Mouse (Mus musculus): ENCODE data around the gene Frk. TPM values are rescaled to one million over a fixed set of nuclear protein-coding genes. Genes with fewer than 3 reads are reported as not detected.

Gene Frk
- total RNA-seq, 1 experiment: 1.7 TPM

DNA sequence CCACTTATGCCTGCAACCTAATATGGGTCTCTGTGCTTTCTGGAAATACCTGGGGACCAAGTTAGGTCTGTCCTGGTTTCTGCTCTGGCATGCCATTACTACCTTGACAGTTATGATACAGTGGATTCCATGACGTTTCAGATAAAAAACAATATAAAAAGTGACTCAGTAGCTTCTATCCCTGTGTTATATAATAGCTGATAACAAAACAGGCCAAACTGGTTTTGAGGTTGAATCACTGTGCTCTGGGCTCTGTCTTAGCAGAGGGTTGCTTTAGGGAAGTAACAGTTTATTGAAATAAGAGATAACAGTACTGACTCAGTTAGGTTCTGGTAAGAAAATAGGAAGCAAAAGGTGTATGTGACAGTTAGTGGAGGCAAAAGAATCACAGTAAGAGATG is 25.4 kb downstream of the Frk start:
- in situ Hi-C loops (cut with MboI; ENCODE audit: low sequenced_read_pairs in 2 of 2, unreplicated experiment in 2 of 2): no loop called here

DNA sequence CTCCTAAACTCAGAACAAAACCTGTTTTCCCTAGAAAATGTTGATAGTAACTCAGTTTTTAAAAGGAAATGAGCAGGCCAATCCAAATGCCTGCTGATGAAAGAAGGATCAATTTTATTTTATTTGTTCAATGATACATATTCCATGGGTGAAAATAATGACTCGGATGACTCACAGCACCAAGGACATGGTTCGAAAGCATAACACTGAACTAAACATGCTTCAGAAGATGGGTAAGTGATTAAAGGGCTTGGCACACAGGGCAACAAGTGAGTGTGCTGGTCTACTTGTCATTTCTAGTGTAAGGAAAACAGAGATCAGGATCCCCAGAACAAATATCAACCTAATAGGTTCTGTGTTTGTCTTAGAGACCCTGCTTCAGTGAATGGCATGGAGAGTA is 26.1 kb downstream of the Frk start:
- Histone ChIP-seq H3K4me3 (ENCODE audit: insufficient read depth in 1 of 2, low read depth in 1 of 2, low read length in 2 of 2, poor library complexity in 1 of 2, severe bottlenecking in 1 of 2) (no peak overlapping the region), H3K4me1 (ENCODE audit: control insufficient read depth in 2 of 2, insufficient read depth in 2 of 2, low read length in 2 of 2, poor library complexity in 1 of 2) (no peaks in the 10 kb centered on the region), H3K9ac (ENCODE audit: insufficient read depth, low read depth, low read length, poor library complexity, severe bottlenecking) (no peak overlapping the region), H3K9me3 (ENCODE audit: control insufficient read depth, insufficient read depth, low read depth, low read length) (no peaks in the 10 kb centered on the region), H3K36me3 (ENCODE audit: control insufficient read depth, insufficient read depth, low read length, poor library complexity, severe bottlenecking) (no peaks in the 10 kb centered on the region), H3K27ac (ENCODE audit: insufficient read depth, low read depth, low read length, poor library complexity, severe bottlenecking) (no peak overlapping the region)
- DNase-seq (ENCODE audit: low read depth, low spot score): no peak
- in situ Hi-C loops (cut with MboI; ENCODE audit: low sequenced_read_pairs in 2 of 2, unreplicated experiment in 2 of 2): no loop called here
- no peak for TF ChIP-seq HCFC1 (IDR thresholded peaks at IDR 0.05; ENCODE audit: borderline replicate concordance, insufficient read depth, low read length)
- no peak for TF ChIP-seq ZNF384 (IDR thresholded peaks at IDR 0.05; ENCODE audit: low read depth, low read length)
- TF ChIP-seq ZC3H11A (IDR thresholded peaks at IDR 0.05; ENCODE audit: borderline replicate concordance, low read depth, low read length): no peak
- TF ChIP-seq MAFK (IDR thresholded peaks at IDR 0.05; ENCODE audit: insufficient read depth, low read depth, low read length): no peak
- no peak for TF ChIP-seq CHD2 (IDR thresholded peaks at IDR 0.05; ENCODE audit: low read depth, low read length)

More for the DNA sequence above, 25.4 kb downstream of the Frk start:
- H3K36me3 ChIP-seq (ENCODE audit: control insufficient read depth, insufficient read depth, low read length, poor library complexity, severe bottlenecking): no peaks in the 10 kb centered on the region
- no peak for DNase-seq (ENCODE audit: low read depth, low spot score)
- H3K4me1 ChIP-seq (ENCODE audit: control insufficient read depth in 2 of 2, insufficient read depth in 2 of 2, low read length in 2 of 2, poor library complexity in 1 of 2): no peaks in the 10 kb centered on the region
- no peak overlapping the region for H3K9ac ChIP-seq (ENCODE audit: insufficient read depth, low read depth, low read length, poor library complexity, severe bottlenecking)
- TF ChIP-seq ZC3H11A (IDR thresholded peaks at IDR 0.05; ENCODE audit: borderline replicate concordance, low read depth, low read length) (no peak), HCFC1 (IDR thresholded peaks at IDR 0.05; ENCODE audit: borderline replicate concordance, insufficient read depth, low read length) (no peak), ZNF384 (IDR thresholded peaks at IDR 0.05; ENCODE audit: low read depth, low read length) (no peak), CHD2 (IDR thresholded peaks at IDR 0.05; ENCODE audit: low read depth, low read length) (no peak)
- H3K9me3 ChIP-seq (ENCODE audit: control insufficient read depth, insufficient read depth, low read depth, low read length): no peaks in the 10 kb centered on the region
- no peak overlapping the region for H3K4me3 ChIP-seq (ENCODE audit: insufficient read depth in 1 of 2, low read depth in 1 of 2, low read length in 2 of 2, poor library complexity in 1 of 2, severe bottlenecking in 1 of 2)
- no peak overlapping the region for H3K27ac ChIP-seq (ENCODE audit: insufficient read depth, low read depth, low read length, poor library complexity, severe bottlenecking)

DNA sequence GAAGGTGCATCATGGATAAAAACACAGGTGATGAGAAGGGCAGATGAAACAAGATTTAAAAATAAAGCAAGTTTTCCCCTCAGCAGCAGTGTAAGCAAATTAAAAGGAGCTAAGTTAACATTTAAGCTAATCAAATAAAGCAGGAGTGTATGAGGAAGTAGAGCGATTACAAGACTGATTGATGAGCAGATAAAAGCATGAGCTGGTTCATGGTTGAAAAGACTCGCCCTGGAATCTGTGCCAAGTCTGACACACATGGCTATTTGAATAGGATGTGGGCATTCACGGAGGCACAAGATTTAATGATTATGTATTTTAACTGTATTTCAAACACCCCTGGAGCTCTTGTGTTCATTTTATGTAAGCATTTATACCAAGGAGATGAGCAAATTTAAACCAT is 28.0 kb downstream of the Frk start:
- Histone ChIP-seq H3K9me3 (ENCODE audit: control insufficient read depth, insufficient read depth, low read depth, low read length) (no peaks in the 10 kb centered on the region), H3K36me3 (ENCODE audit: control insufficient read depth, insufficient read depth, low read length, poor library complexity, severe bottlenecking) (no peaks in the 10 kb centered on the region), H3K4me3 (ENCODE audit: insufficient read depth in 1 of 2, low read depth in 1 of 2, low read length in 2 of 2, poor library complexity in 1 of 2, severe bottlenecking in 1 of 2) (no peak overlapping the region), H3K27ac (ENCODE audit: insufficient read depth, low read depth, low read length, poor library complexity, severe bottlenecking) (no peak overlapping the region), H3K9ac (ENCODE audit: insufficient read depth, low read depth, low read length, poor library complexity, severe bottlenecking) (no peak overlapping the region), H3K4me1 (ENCODE audit: control insufficient read depth in 2 of 2, insufficient read depth in 2 of 2, low read length in 2 of 2, poor library complexity in 1 of 2) (no peaks in the 10 kb centered on the region)
- no peak for TF ChIP-seq HCFC1 (IDR thresholded peaks at IDR 0.05; ENCODE audit: borderline replicate concordance, insufficient read depth, low read length)
- TF ChIP-seq CHD2 (IDR thresholded peaks at IDR 0.05; ENCODE audit: low read depth, low read length): no peak
- TF ChIP-seq ZC3H11A (IDR thresholded peaks at IDR 0.05; ENCODE audit: borderline replicate concordance, low read depth, low read length): no peak
- TF ChIP-seq ZNF384 (IDR thresholded peaks at IDR 0.05; ENCODE audit: low read depth, low read length): no peak
- no peak for TF ChIP-seq MAFK (IDR thresholded peaks at IDR 0.05; ENCODE audit: insufficient read depth, low read depth, low read length)
- DNase-seq (ENCODE audit: low read depth, low spot score): no peak
- in situ Hi-C loops (cut with MboI; ENCODE audit: low sequenced_read_pairs in 2 of 2, unreplicated experiment in 2 of 2): no loop called here

DNA sequence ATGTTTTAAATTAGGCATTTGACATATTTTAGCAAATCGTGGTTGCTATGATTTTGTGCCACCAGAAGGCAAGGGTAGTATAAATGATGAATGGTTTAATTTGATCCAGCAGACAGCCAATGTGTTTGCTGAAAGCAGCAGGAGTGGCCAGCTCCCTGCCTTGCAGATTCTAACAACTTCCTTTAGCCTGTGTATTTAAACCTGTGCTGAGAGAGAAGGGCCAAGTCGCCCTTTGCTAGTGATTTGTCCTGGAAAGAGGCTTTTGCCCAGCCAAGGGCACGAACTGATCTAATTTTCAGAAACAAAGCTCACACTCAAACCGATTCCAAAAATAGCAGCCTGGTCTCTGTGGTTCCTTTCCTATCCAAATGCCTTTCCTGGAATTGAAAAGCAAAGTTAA is 29.4 kb downstream of the Frk start:
- Histone ChIP-seq H3K4me1 (ENCODE audit: control insufficient read depth in 2 of 2, insufficient read depth in 2 of 2, low read length in 2 of 2, poor library complexity in 1 of 2) (no peaks in the 10 kb centered on the region), H3K9ac (ENCODE audit: insufficient read depth, low read depth, low read length, poor library complexity, severe bottlenecking) (no peak overlapping the region), H3K4me3 (ENCODE audit: insufficient read depth in 1 of 2, low read depth in 1 of 2, low read length in 2 of 2, poor library complexity in 1 of 2, severe bottlenecking in 1 of 2) (no peak overlapping the region), H3K36me3 (ENCODE audit: control insufficient read depth, insufficient read depth, low read length, poor library complexity, severe bottlenecking) (no peaks in the 10 kb centered on the region), H3K9me3 (ENCODE audit: control insufficient read depth, insufficient read depth, low read depth, low read length) (no peaks in the 10 kb centered on the region), H3K27ac (ENCODE audit: insufficient read depth, low read depth, low read length, poor library complexity, severe bottlenecking) (no peak overlapping the region)
- TF ChIP-seq MAFK (IDR thresholded peaks at IDR 0.05; ENCODE audit: insufficient read depth, low read depth, low read length): no peak
- TF ChIP-seq HCFC1 (IDR thresholded peaks at IDR 0.05; ENCODE audit: borderline replicate concordance, insufficient read depth, low read length): no peak
- no peak for TF ChIP-seq ZNF384 (IDR thresholded peaks at IDR 0.05; ENCODE audit: low read depth, low read length)
- TF ChIP-seq CHD2 (IDR thresholded peaks at IDR 0.05; ENCODE audit: low read depth, low read length): no peak
- TF ChIP-seq ZC3H11A (IDR thresholded peaks at IDR 0.05; ENCODE audit: borderline replicate concordance, low read depth, low read length): no peak
- no peak for DNase-seq (ENCODE audit: low read depth, low spot score)
- in situ Hi-C loops (cut with MboI; ENCODE audit: low sequenced_read_pairs in 2 of 2, unreplicated experiment in 2 of 2): no loop called here

DNA sequence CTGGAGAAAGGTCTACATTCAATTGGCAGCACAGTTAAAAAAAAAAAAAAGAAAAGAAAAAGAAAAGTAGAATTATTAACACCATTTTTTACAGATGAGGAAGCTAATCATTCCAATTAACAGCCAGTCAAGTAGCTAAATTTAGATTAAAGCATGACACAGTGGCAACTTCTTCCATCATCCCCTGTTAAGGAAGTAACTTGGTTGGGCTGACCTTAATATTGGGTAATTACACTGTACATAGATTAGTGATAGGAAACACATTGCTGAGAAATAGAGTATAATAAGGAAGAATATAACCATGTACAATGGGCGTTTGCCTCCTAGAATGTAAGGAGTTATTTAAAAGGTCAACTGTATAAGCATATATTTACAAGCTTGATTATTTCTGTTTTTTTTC is 42.4 kb downstream of the Frk start:
- Histone ChIP-seq H3K36me3 (ENCODE audit: control insufficient read depth, insufficient read depth, low read length, poor library complexity, severe bottlenecking) (no peaks in the 10 kb centered on the region), H3K27ac (ENCODE audit: insufficient read depth, low read depth, low read length, poor library complexity, severe bottlenecking) (no peak overlapping the region), H3K9ac (ENCODE audit: insufficient read depth, low read depth, low read length, poor library complexity, severe bottlenecking) (no peak overlapping the region), H3K4me1 (ENCODE audit: control insufficient read depth in 2 of 2, insufficient read depth in 2 of 2, low read length in 2 of 2, poor library complexity in 1 of 2) (no peaks in the 10 kb centered on the region), H3K9me3 (ENCODE audit: control insufficient read depth, insufficient read depth, low read depth, low read length) (no peaks in the 10 kb centered on the region), H3K4me3 (ENCODE audit: insufficient read depth in 1 of 2, low read depth in 1 of 2, low read length in 2 of 2, poor library complexity in 1 of 2, severe bottlenecking in 1 of 2) (no peak overlapping the region)
- in situ Hi-C loops (cut with MboI; ENCODE audit: low sequenced_read_pairs in 2 of 2, unreplicated experiment in 2 of 2): no loop called here
- no peak for DNase-seq (ENCODE audit: low read depth, low spot score)
- TF ChIP-seq CHD2 (IDR thresholded peaks at IDR 0.05; ENCODE audit: low read depth, low read length) (no peak), ZNF384 (IDR thresholded peaks at IDR 0.05; ENCODE audit: low read depth, low read length) (no peak), HCFC1 (IDR thresholded peaks at IDR 0.05; ENCODE audit: borderline replicate concordance, insufficient read depth, low read length) (no peak), ZC3H11A (IDR thresholded peaks at IDR 0.05; ENCODE audit: borderline replicate concordance, low read depth, low read length) (no peak), MAFK (IDR thresholded peaks at IDR 0.05; ENCODE audit: insufficient read depth, low read depth, low read length) (no peak)
